Mouse (Mus musculus) left cerebral cortex, postnatal 36 days (tissue): ENCODE measurements around the gene Snrnp27. TPM values are rescaled to one million over a fixed set of nuclear protein-coding genes. Genes with fewer than 3 reads are reported as not detected.

Experiments used
- DNase-seq, 2 experiments: peaks; one replicate each; pipeline ENCODE4 v3.0.0; 2021 to 2022; ENCODE audit warnings: low spot score in 2 of 2, mixed read lengths in 1 of 2
- intact Hi-C: fragments of 180-260 bp; cut with DNase I; formaldehyde crosslinking; loops from one replicate; pipeline ENCODE4 v1.15.1; 2025
- total RNA-seq, 2 experiments: library from RNA; stranded (reverse); gene quantifications; 2 replicates each; pipeline ENCODE4 v1.2.3; 2021

Snrnp27 gene
- total RNA-seq, 2 experiments from 2014 or later: 52.6 to 58.8 TPM

- intact Hi-C loops: no loop called here
- no peak for DNase-seq
These were observed 54.2 kb downstream of the Snrnp27 start for GRCm38 (mm10) chr6:86630141-86630540.

GRCm38 (mm10) chr6:86627946-86628345 is 56.4 kb downstream of the Snrnp27 start, which contains the start of gene Asprv1:
Asprv1 (plus strand) TSS chr6:86628164.
- intact Hi-C loops: no loop called here
- DNase-seq: no peak

Other genes with a start within 250 kb of the Snrnp27 start
- 10 to 100 TPM; 21.5 to 22.0 TPM for gene C87436, start 246.1 kb downstream of the Snrnp27 start, total RNA-seq
- 100 to 1,000 TPM; 179 to 192 TPM for gene Pcbp1, start 158.2 kb downstream of the Snrnp27 start, total RNA-seq
- 1 to 10 TPM in 1 of 2 experiments, under 1 TPM in 1; 0.86 to 2.4 TPM for gene Asprv1, start 56.4 kb downstream of the Snrnp27 start, total RNA-seq
- gene Mxd1, start 15.4 kb downstream of the Snrnp27 start, total RNA-seq: 10 to 100 TPM; 24.5 to 25.9 TPM
- 10 to 100 TPM; 31.5 to 34.8 TPM for gene Gmcl1, start 48.9 kb upstream of the Snrnp27 start, total RNA-seq
- gene Anxa4, start 109.1 kb upstream of the Snrnp27 start, total RNA-seq: 1 to 10 TPM; 4.6 to 6.3 TPM
- 100 to 1,000 TPM; 399 to 437 TPM for gene Aak1, start 165.0 kb upstream of the Snrnp27 start, total RNA-seq